Mouse (Mus musculus): ENCODE results near the gene Smim12.
A peak's percentile ranks its signal among the peaks of the same experiment; 100 is the strongest.

Gene Smim12

GRCm38 (mm10) chr4:127235742-127236487, 7.7 kb upstream of the Smim12 start:
- DNase-seq (ENCODE audit: low spot score) = peak; percentile 47

- DNase-seq (ENCODE audit: low spot score) = no peak
Measured at GRCm38 (mm10) chr4:127236631-127237030, 7.0 kb upstream of the Smim12 start.

GRCm38 (mm10) chr4:127237271-127237670, 6.3 kb upstream of the Smim12 start:
- no peak for DNase-seq (ENCODE audit: low spot score)

- DNase-seq (ENCODE audit: low spot score) = no peak
Measured at GRCm38 (mm10) chr4:127242696-127243095, 888 bp upstream of the Smim12 start.

- DNase-seq (ENCODE audit: low spot score) = no peak
Measured at GRCm38 (mm10) chr4:127243953-127244352, 369 bp downstream of the Smim12 start.

- peak; percentile 77 for DNase-seq (ENCODE audit: low spot score)
Measured at GRCm38 (mm10) chr4:127249701-127250349, 6.2 kb downstream of the Smim12 start.

- DNase-seq (ENCODE audit: low spot score) = no peak
Measured at GRCm38 (mm10) chr4:127251963-127252585, 8.5 kb downstream of the Smim12 start.

- DNase-seq (ENCODE audit: low spot score) = no peak
Measured at GRCm38 (mm10) chr4:127256739-127257138, 13.2 kb downstream of the Smim12 start.

- DNase-seq (ENCODE audit: low spot score) = no peak
Measured at GRCm38 (mm10) chr4:127258186-127258897, 14.8 kb downstream of the Smim12 start.

- DNase-seq (ENCODE audit: low spot score) = no peak
Measured at GRCm38 (mm10) chr4:127261601-127262000, 18.0 kb downstream of the Smim12 start.

- DNase-seq (ENCODE audit: low spot score) = no peak
Measured at GRCm38 (mm10) chr4:127263438-127264182, 20.0 kb downstream of the Smim12 start.

- DNase-seq (ENCODE audit: low spot score) = no peak
Measured at GRCm38 (mm10) chr4:127264183-127264554, 20.6 kb downstream of the Smim12 start.

- DNase-seq (ENCODE audit: low spot score) = no peak
Measured at GRCm38 (mm10) chr4:127278451-127279001, 34.9 kb downstream of the Smim12 start.

- DNase-seq (ENCODE audit: low spot score) = no peak
Measured at GRCm38 (mm10) chr4:127279241-127279640, 35.7 kb downstream of the Smim12 start.

- DNase-seq (ENCODE audit: low spot score) = no peak
Measured at GRCm38 (mm10) chr4:127286907-127287306, 43.3 kb downstream of the Smim12 start.

- DNase-seq (ENCODE audit: low spot score) = no peak
Measured at GRCm38 (mm10) chr4:127289039-127289548, 45.5 kb downstream of the Smim12 start.

GRCm38 (mm10) chr4:127292631-127293030, 49.0 kb downstream of the Smim12 start:
- no peak for DNase-seq (ENCODE audit: low spot score)
